Mouse (Mus musculus) liver, embryonic 15.5 days (tissue): ENCODE measurements around the gene S100a2. TPM values are rescaled to one million over a fixed set of nuclear protein-coding genes. Genes with fewer than 3 reads are reported as not detected.

Experiments used
- ATAC-seq: fragments of 200-750 bp; cut with Nextera tagmentation; 2 replicates; pipeline ENCODE4 v1.8.0; 2017; ENCODE audit warnings: moderate number of reproducible peaks, mild to moderate bottlenecking, moderate library complexity; ENCODE audit not compliant: insufficient read depth
- H3K27ac ChIP-seq: fragments of 300-500 bp; sonication (generic); replicated peaks from 2 replicates; pipeline ENCODE4 v1.5.1; 2015; ENCODE audit warnings: mild to moderate bottlenecking, inconsistent platforms
- H3K27me3 ChIP-seq: fragments of 300-500 bp; sonication (generic); 2 replicates; pipeline ENCODE4 v1.6.1; 2015; ENCODE audit warnings: mild to moderate bottlenecking, inconsistent platforms
- H3K36me3 ChIP-seq: fragments of 300-500 bp; sonication (generic); replicated peaks from 2 replicates; pipeline ENCODE4 v1.6.1; 2015; ENCODE audit warnings: moderate library complexity, mild to moderate bottlenecking, inconsistent platforms
- H3K4me1 ChIP-seq: fragments of 300-500 bp; sonication (generic); replicated peaks from 2 replicates; pipeline ENCODE4 v1.6.1; 2015; ENCODE audit warnings: inconsistent platforms
- H3K4me2 ChIP-seq: fragments of 300-500 bp; sonication (generic); 2 replicates; pipeline ENCODE4 v1.6.1; 2015; ENCODE audit warnings: moderate library complexity, mild to moderate bottlenecking, inconsistent platforms
- H3K4me3 ChIP-seq: fragments of 300-500 bp; sonication (generic); replicated peaks from 2 replicates; pipeline ENCODE4 v1.5.1; 2015; ENCODE audit warnings: mild to moderate bottlenecking, inconsistent platforms
- H3K9ac ChIP-seq: fragments of 300-500 bp; sonication (generic); 2 replicates; pipeline ENCODE4 v1.6.1; 2015; ENCODE audit warnings: moderate library complexity, mild to moderate bottlenecking, inconsistent platforms
- H3K9me3 ChIP-seq: fragments of 300-500 bp; sonication (generic); replicated peaks from 2 replicates; pipeline ENCODE4 v1.6.1; 2016; ENCODE audit warnings: inconsistent platforms
- WGBS: fragments of 180-500 bp; shearing (Covaris S2); methylation state at CpG from one replicate; pipeline ENCODE4 v1.1.7; 2015; ENCODE audit warnings: mixed read lengths; ENCODE audit not compliant: insufficient replicate concordance; 5-methylcytosine and 5-hydroxymethylcytosine counted together
- polyA plus RNA-seq: library from polyadenylated mRNA; unstranded; fragments of >200 nt; fragmentation: Nextera tagmentation; extraction: Ambion mirVana; gene quantifications from 2 replicates; pipeline ENCODE4 v1.2.1, GENCODE M21; 2015

Gene S100a2
- polyA plus RNA-seq, 1 experiment from 2014 or later = not detected

- Histone ChIP-seq H3K27me3 (no peaks in the 10 kb centered on the region), H3K9ac (no peak overlapping the region), H3K27ac (no peak overlapping the region), H3K36me3 (no peaks in the 10 kb centered on the region), H3K4me2 (no peak overlapping the region), H3K9me3 (no peaks in the 10 kb centered on the region), H3K4me3 (no peak overlapping the region), H3K4me1 (no peaks in the 10 kb centered on the region)
- ATAC-seq = no peak
- 47% methylated on average over 1 of the region's 1 CpGs for WGBS
Observed at GRCm38 (mm10) chr3:90638511-90639275, 48.6 kb downstream of the S100a2 start.

- 40% methylated on average over 7 of the region's 7 CpGs for WGBS
- no peak for ATAC-seq
Observed at GRCm38 (mm10) chr3:90639511-90640154, 49.6 kb downstream of the S100a2 start.

GRCm38 (mm10) chr3:90640981-90641380 is 50.9 kb downstream of the S100a2 start:
- no peaks in the 10 kb centered on the region for H3K36me3 ChIP-seq
- no peak overlapping the region for H3K4me3 ChIP-seq
- ATAC-seq = no peak
- no peaks in the 10 kb centered on the region for H3K27me3 ChIP-seq
- H3K9ac ChIP-seq = no peak overlapping the region
- no peak overlapping the region for H3K4me2 ChIP-seq
- no peaks in the 10 kb centered on the region for H3K9me3 ChIP-seq
- no peak overlapping the region for H3K27ac ChIP-seq
- 57% methylated on average over 7 of the region's 7 CpGs for WGBS
- H3K4me1 ChIP-seq = no peaks in the 10 kb centered on the region

More at GRCm38 (mm10) chr3:90639511-90640154, 49.6 kb downstream of the S100a2 start:
- Histone ChIP-seq H3K4me1 (no peaks in the 10 kb centered on the region), H3K9me3 (no peaks in the 10 kb centered on the region), H3K9ac (no peak overlapping the region), H3K27ac (no peak overlapping the region), H3K4me3 (no peak overlapping the region), H3K4me2 (no peak overlapping the region), H3K27me3 (no peaks in the 10 kb centered on the region), H3K36me3 (no peaks in the 10 kb centered on the region)

Other genes with a start within 250 kb of the S100a2 start
- 1.5 and 1.7 TPM in 2 replicates for gene Slc27a3, start 200.3 kb upstream of the S100a2 start, polyA plus RNA-seq
- 9.2 and 9.9 TPM in 2 replicates for gene Ints3, start 156.6 kb upstream of the S100a2 start, polyA plus RNA-seq
- 3.7 and 4.8 TPM in 2 replicates for gene Npr1, start 124.4 kb upstream of the S100a2 start, polyA plus RNA-seq
- gene Ilf2, start 114.1 kb upstream of the S100a2 start, polyA plus RNA-seq = 48.2 and 50.8 TPM in 2 replicates
- 16.2 and 17.8 TPM in 2 replicates for gene Snapin, start 99.2 kb upstream of the S100a2 start, polyA plus RNA-seq
- 49.8 and 51.6 TPM in 2 replicates for gene Chtop, start 80.7 kb upstream of the S100a2 start, polyA plus RNA-seq
- gene S100a1, start 75.9 kb upstream of the S100a2 start, polyA plus RNA-seq = 24.3 and 24.4 TPM in 2 replicates
- gene S100a13, start 75.8 kb upstream of the S100a2 start, polyA plus RNA-seq = 16.1 and 18.9 TPM in 2 replicates
- gene S100a14, start 63.4 kb upstream of the S100a2 start, polyA plus RNA-seq = not detected in 2 replicates
- 32.3 and 34.4 TPM in 2 replicates for gene S100a16, start 53.0 kb upstream of the S100a2 start, polyA plus RNA-seq
- not detected in 2 replicates for gene S100a3, start 29.7 kb upstream of the S100a2 start, polyA plus RNA-seq
- gene Gm42674, start 11.7 kb downstream of the S100a2 start, polyA plus RNA-seq = not detected in 2 replicates
- gene S100a4, start 13.5 kb downstream of the S100a2 start, polyA plus RNA-seq = 1.7 and 2.3 TPM in 2 replicates
- not detected in 2 replicates for gene S100a5, start 18.3 kb downstream of the S100a2 start, polyA plus RNA-seq
- gene S100a6, start 22.6 kb downstream of the S100a2 start, polyA plus RNA-seq = 14.2 and 15.9 TPM in 2 replicates
- gene S100a7a, start 63.8 kb downstream of the S100a2 start, polyA plus RNA-seq = not detected in 2 replicates
- gene S100a8, start 78.7 kb downstream of the S100a2 start, polyA plus RNA-seq = 1,899 and 2,323 TPM in 2 replicates
- gene S100a9, start 105.5 kb downstream of the S100a2 start, polyA plus RNA-seq = 1,494 and 1,522 TPM in 2 replicates
- not detected in 2 replicates for gene Pglyrp4, start 136.7 kb downstream of the S100a2 start, polyA plus RNA-seq
- gene Gm5849, start 187.6 kb downstream of the S100a2 start, polyA plus RNA-seq = not detected in 2 replicates